Mouse (Mus musculus): ENCODE data around the gene Armc12.

GRCm38 (mm10) chr17:28502196-28502821 lies 28.3 kb upstream of the Armc12 start:
- TF ChIP-seq POLR2A (IDR thresholded peaks at IDR 0.05; ENCODE audit: insufficient read depth, low read length) (no peak), CTCF (IDR thresholded peaks at IDR 0.05; ENCODE audit: low read depth, low read length) (no peak)
